Mouse (Mus musculus) lung, postnatal 10 days (tissue): ENCODE results near the gene Ift122.

Experiments
- DNase-seq: peaks from one replicate; pipeline ENCODE4 v3.0.0; 2021

Gene Ift122

DNA sequence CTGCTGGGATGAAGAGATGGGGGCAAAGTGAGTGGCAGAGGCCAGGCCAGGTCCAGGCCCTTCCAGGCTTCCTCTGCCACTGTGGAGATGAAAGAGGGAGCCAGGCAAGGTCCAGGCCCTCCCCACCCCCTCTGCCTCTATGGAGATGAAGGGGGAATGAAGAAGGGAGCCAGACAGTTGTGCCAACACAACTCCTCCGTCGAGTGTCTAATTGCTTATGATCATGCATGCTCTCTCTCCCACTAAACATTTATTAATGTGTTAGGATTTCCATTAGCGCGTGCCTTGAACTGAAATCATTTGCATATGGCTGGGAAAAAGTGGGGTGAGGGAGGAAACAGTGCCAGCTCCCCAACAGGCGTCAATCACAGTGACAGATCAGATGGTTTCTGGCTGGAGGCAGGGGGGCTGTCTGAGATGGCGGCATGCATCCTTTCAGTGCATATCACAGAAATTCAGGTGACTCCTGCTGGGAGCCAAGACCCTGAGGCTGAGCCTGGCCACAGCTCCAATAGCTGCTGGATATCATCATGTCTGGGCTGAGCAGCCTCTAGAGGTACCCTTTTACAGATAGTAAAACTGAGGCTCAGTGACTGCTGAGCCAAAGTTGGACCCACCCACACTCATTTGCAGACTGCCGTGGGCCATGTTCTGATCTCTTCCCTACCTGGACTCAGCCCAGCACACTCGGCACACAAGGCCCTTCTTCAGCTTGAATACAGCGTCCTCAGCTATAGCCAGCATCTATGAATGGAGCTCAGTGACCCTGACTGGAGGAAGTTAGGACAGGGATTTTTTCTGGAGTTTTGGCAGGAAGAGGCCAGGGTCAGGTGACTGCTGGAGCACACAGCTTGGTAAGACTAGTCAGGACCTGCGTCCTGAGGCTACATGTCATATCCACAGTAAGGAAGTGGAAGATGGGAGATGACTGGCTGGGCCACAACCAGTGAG is 74.3 kb downstream of the Ift122 start:
- DNase-seq, result no peak

DNA sequence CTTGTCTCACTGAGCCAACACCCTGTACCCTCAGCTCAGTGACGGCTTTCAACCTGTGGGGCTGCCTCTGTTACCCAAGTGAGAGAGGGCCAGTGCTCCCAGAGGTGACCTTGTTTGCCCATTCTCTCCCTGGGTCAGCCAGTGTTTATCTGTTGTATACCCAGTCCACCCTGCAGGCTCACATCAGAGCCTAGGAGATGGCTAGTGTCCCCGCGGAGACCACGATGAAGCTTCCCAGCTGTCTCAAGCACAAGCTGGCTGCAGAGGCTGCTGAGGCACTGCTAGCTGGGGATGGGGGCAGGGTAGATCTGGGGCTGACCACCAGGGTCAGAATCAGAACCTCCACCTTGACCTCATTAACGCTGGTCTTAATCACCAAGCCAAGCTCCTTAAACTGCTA is 76.7 kb downstream of the Ift122 start:
- peak; percentile 43 for DNase-seq

DNA sequence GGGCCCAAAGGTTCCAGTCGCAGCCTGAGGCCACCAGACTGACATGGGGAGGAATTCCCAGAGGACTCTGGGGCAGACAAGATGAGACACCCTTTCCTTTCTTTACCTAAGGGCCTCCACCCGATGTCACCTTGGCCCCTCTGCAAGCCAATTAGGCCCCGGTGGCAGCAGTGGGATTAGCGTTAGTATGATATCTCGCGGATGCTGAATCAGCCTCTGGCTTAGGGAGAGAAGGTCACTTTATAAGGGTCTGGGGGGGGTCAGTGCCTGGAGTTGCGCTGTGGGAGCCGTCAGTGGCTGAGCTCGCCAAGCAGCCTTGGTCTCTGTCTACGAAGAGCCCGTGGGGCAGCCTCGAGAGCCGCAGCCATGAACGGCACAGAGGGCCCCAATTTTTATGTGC is 78.4 kb downstream of the Ift122 start, which contains the start of gene Rho:
Gene Rho (plus strand): TSS at position 110 of the 400 bp plus-strand sequence.
- DNase-seq, result no peak

DNA sequence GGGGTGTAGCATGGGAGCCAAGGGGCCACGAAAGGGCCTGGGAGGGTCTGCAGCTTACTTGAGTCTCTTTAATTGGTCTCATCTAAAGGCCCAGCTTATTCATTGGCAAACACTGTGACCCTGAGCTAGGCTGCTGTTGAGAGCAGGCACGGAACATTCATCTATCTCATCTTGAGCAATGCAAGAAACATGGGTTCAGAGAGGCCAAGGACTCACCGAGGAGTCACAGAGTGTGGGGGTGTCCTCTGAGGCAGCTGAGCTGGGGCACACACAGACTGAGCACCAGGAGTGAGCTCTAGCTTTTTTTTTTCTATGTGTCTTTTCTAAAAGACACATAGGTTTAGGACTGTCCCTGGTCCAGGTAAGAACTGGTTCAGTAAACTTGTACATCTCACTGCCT is 79.1 kb downstream of the Ift122 start:
- no peak for DNase-seq

DNA sequence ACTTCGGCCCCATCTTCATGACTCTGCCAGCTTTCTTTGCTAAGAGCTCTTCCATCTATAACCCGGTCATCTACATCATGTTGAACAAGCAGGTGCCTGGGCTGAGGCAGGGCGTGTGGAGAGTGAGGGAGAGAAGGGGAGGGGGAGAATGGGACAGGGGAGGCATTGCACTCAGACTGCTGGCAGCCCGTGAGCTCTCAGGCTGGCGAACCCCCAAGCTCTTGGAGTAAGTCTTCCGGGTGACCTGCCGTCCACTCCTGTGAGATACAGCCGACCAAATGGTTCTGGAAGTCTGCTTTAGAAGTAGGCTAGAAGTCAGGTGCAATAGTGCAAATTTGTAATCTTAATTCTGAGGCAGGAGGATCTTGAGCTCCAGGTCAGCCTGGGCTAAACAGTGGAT is 82.3 kb downstream of the Ift122 start:
- DNase-seq, result no peak

DNA sequence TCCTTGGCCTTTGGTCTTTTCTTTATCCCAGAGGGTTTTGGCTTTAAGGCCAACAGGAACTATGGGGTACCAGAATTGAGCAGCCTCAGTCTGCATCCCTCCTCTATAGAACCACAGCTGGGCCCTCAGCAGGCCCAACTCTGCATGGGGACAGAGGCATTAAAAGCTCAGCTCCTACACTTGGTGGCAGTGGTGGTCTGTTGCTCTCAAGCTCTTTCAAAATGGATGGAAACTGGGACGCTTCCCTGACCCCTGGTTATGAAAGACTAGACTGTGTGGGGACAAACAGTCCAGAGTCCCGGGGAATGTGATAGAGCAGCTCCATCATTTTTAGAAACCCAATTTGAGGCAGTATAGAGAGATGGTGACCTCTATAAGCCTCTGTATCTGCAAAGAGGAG is 84.7 kb downstream of the Ift122 start:
- DNase-seq, result no peak

DNA sequence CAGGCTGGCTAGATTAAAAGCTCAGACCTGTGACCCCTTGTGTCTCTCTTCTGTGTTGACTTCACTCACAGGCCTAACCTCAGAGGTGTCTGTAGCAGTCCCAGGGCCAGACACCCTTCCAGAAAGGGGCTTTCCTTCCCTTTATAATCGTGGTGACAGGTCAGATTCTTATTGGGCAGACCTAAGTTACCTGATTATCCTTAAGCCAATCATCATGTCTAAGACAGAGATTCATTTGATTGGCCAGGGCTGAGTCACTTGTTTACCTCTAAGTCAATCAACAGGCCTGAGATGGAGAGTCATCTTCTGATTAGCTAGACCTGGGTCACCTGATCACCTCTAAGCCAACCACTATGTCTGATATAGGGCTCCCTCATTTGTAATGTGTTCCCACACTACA is 85.5 kb downstream of the Ift122 start:
- DNase-seq, result no peak

DNA sequence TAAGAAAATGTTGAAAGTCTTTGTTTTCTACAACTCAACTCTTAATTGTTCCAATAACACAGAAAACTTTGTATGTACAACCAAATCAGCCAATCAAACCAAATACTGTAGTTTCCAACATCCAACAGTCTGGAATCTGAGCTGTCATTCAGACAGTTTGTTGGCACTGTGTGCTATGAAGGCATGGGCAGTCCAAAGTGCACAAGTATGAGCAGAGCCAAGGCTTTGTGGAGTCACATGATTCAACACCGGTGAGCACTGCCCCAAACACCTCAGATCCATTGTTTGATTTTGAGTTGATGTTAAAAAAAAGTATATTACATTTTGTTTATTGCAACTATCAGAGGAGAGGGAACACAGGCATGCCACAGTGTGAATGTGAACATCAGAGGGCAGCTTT is 87.3 kb downstream of the Ift122 start:
- no peak for DNase-seq

DNA sequence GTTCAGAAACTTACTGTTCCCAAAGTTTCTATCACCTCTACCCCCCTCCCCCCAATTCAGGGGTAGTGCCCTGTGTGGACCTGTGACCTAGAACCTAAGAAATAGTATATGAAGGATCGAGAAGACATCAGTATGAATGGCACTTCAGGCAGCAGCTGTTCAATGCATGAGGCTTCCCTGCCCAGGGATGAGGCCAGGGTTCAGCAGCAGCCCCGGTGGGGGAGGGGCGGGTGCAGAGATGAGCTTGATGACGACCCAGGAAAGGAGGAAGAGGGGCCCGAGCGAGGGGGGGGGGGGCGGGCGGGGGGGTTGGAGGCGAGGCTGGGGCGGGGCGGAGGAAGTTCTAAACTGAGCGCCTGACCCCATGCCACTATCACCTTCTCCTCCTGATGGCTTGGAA is 87.9 kb downstream of the Ift122 start:
- no peak for DNase-seq

DNA sequence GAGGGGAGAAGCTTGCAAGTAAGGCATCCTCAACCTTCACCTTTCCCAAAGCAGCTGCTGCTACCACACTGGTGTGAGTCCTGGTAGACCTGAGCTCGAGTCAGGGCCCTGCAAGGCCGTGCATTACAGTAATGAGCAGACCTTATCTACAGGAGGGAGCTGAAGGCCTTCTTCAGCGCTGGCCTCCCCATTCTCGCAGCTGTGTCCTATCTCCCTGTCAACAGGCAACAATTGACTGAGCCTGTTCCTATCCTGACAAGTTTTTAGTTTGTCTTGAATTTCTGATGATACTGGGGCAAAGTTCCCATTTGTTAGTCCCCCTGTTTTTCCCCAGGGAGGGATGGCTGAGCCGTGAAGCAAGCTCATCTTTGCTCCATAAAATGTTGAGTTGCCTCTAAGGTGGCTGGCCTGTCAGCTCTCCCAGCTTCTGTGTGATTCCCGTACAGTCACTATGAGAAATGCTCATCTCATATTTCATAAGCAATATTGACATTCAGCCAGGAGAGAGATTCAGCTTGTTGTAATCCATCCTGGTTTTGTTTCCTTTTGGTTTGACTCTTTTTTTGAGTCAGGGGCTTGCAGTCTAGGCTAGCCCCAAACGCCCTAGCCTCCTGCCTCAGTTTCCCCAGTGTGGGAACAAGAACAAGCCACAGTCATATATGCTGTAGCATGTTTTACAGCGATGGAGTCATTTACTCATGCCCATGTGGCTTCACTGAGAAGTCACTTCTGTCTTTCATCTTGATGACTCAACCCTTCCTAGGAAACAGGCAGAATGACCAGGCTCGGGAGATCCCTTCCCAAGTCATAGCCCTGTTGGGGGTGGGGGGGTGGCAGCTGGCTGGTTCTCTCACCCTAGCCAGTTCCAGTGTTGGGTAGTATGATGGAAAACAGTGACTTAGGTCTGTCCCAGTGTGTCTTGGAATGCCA is 90.5 kb downstream of the Ift122 start:
- DNase-seq, result no peak

DNA sequence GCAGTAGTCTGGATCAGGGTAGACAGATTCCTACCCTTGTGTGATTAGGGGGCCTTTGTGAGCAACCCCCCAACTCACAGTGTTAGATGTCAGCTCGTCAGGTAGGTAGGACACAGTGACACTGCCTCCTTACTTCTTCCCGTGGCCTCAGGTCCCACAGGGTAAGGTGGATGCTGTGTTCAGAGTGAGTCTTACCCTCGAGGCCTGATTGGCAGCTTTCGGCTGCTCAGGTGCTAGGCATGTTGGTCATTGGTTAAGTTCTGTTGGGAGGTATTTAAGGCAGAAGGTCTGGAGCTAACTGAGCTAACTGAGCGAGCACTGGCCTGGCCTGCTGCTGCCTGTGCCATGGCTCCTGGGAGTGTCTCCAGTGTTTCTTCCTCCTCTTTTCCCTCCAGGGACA is 91.4 kb downstream of the Ift122 start, which contains the start of gene H1foo:
Gene H1foo (plus strand): TSS at position 301 of the 400 bp plus-strand sequence.
- no peak for DNase-seq

DNA sequence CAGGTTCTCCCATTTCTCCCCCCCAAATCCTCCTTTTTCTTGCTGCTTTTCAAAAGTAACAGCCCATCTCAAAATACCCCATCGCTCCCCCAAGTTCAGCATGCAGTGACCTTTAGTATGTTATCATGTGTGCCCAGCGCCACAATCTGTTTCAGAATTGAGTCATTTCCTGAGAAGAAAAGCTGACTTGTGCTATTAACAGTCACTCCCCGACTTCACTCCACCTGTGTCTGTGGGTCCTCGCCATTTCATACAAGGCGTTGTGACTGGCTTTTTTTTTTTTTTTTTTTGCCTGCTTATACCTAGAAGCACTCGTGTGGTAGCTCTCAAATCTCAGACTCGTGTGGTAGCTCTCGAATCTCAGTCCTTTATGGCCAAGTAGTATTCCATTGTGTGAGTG is 92.4 kb downstream of the Ift122 start:
- DNase-seq, result no peak

DNA sequence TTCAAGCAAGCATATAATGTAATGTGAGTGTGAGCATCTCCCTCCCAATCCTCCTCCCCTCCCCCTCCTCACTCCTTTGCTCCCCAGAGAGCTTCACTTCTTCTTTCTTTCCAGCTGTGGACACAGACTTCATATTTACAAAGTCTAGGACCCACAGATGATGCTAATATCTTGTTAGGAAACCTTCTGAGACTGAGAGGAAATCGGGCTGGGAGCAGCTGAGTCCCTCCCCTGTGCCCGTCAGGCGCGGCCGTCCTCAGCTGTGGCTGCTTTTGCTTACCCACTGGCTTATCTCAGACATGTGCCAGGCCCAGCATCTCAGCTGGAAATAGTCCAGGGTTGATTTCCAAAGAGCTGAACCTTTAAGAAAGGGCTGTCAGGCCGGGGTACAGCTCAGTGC is 93.1 kb downstream of the Ift122 start:
- DNase-seq, result peak; percentile 55

DNA sequence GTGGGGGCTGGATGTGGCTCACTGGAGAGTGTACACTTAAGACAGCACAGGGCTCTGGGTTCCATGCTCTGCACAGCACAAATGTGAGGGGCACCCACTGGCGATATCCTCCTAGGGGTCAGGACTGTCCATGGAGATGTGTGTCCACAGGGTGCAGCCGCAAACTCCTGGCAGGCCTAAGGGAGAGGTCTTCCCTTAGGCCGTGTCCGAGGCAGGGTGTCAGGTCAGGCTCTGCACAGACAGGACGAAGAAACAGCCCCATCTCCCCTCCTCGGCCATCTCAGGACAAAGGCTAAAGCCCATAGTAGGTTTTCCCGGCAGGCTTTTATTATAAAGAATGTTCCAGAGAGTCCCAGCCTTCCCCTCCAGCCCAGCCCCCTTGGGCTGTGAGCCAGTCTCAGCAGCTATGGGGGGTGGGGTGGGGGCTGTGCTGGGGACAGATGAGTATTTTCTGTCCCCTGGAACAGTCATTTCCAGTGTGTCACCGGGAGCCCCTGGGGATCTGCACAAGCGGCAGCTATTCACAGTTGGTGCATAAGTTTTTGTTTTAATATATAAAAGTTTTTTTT is 101.3 kb downstream of the Ift122 start:
- peak; percentile 56 for DNase-seq

DNA sequence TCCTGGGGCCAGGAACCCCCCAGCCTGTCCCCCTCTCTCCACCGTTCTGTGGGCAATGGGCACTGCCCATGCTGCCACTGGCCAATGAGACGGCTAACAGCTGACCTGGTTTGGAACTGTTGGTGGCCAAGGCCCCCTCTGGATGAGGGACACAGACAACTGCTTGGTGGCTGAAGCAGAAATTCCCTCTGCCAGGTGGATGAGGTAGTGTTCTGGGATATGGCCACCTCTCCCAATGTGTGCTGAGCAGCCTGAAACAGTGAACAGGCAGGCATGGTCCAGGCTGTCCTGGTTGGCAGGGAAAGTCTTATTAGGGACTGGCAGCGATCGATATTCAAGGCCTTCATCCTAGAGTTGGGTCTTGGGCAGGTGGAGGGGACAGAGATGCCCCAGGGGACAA is 101.9 kb downstream of the Ift122 start:
- DNase-seq, result no peak

DNA sequence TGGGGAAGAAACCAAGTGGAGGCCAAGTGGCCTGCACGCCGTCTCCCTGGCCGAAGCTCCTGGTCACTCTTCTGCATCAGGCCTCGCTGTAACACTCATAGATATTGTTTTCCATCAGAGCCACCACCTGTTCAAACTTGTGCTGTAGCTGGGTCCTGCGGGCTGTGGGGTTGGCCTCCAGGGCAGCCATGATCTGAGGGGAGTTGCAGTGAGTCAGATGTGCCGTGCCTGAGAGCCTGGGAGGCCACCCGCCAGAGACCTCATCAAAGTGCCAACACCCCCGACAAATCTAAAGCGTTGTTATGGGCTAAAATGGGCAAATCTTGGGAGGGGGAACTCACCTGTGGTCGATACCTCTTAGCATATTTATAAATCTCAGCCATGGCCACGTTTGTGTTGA is 102.4 kb downstream of the Ift122 start:
- DNase-seq, result no peak

DNA sequence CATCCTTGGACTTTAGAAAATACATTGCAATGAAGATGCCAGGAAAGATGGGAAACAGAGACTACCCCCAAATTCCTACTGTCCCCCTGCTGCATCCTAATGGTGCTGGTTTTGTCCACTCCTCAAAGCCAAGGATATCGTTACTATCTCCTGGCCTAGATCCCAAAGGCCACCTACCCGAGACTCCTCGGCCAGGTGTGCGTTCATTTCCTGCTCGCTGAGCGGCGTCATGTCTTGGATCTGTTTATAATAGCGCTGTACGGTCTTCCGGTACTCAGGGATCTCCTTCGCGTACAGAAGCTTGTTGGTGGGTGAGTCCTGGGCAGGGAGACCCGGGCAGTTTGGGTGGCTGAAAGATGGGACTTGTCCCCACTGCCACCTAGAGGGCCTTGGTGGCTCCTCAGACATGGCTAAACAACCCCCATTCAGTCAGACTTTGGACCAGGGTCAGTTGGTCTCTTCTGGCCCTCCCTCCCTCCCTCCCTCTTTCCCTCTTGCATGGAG is 103.2 kb downstream of the Ift122 start:
- no peak for DNase-seq

DNA sequence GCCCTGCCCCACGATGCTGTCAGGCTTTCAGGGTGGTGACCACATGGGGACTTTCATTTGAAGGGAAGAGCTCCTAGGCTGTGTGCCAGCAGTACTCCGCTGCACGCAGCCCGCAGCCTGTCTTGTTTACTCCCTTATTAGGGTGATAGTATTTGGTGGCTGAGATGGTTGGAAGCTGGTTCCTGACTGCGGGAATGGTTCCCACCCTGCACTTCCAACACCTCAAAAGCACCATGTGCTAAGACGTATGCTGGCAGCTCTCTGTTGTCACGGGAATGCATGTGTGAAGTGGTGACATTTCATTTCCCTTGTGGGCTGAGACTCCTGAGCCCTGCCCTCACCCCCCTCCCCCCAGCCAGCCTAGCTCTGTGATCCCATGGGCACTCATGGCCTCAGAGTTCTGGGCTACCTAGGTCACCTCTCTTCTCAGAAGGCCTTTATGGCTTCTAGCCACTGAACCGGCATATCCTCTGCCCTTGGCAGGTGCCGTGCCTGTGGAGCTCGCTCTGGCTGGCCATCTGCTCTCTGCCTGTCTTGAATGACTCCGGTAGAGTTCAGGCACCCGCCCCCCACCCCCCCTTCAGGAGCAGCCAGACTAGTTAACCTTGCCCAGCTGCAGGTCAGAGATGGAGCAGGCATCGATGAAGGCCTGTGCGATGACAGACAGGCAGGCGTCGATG is 103.8 kb downstream of the Ift122 start:
- peak; percentile 93 for DNase-seq

DNA sequence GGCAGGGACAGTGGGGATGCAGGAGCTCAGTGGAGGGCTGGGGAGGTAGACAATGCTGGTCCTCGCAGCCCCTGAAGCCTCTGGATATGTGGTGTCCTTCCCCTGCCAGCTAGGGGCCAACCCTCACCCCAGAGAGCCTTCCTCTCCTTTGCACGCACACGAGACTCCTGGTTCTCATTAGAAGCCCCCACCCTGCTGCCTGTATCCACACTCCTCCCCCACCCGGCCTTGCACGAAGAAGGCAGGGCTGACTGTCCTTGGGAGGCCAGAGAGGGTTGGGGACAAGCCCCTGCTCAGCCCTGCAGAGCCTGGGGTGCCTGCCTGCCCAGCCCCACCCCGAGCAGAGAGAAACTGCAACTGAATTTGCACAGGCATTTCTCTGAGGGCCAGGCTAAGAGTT is 104.4 kb downstream of the Ift122 start:
- DNase-seq, result no peak

DNA sequence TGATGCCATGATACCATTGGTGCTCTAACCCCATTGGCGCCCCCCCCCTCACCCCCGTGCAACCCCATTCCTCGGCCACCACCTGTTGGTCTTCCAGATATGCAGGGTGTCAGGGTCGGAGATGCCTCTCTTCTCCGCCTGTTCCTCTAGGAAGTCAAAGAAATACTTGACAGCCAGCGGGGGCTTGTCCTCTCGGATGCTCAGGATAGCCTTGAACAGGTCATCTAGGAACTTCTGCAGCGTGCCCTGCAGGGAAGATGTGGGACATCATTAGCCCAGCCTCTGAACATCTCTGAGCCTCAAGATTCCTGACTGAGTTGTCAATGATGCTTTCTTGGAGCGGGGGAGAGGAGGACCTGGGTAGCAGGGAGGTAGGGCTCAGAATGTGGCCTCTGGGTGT is 105.2 kb downstream of the Ift122 start:
- no peak for DNase-seq

DNA sequence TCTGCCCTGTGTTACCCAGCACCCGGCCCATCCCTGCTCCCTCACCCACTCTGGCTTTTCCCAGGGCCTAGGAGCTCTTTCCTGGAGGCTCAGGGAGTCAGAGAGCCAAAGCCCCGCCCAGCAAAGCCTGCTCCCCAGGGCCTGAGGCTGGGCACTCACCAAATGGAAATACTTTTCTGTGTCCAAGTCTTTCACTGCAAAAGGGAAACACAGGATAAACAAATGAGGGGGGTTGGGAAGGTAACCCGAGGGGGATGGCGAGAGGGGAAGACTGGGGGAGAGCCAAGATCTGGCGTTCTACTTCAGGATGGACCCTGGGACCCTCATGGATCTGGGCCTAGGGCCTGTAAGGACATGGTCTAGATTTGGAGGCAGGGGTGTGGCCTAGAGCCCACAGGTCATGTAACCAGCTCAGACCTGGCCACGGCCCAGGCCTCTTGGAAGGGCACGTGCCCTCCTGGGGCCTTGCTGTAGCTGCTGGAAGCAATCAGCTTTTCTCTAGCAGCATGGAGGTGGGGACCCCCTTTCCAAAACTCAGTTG is 106.0 kb downstream of the Ift122 start:
- peak; percentile 95 for DNase-seq

DNA sequence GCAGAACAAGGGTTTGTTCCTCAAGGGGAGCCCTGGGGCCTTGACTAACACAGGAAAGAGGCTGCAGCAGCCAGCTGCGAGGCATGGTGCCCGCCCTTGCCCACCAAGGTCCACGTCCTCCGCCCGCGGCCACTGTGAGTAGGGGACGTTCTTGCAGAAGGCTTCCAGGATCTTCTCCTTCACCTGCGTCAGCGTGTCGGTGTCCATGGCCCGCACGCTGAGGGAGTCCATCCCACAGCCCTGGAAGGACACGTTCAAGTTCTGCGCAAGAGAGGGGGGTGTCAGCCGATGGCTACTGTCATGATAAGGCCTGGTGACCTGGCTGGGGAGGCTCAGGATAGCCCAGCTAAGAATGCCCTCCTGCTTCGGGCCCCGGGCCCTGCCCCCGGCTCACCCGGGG is 107.1 kb downstream of the Ift122 start:
- DNase-seq, result no peak
